Mouse (Mus musculus): ENCODE measurements at regions not wholly inside any gene's neighbourhood (a gene's known extent, or its start where the extent isn't known, plus 50 kb on each side); places are given as distances from the start of the nearest gene placed in this dataset.

DNA sequence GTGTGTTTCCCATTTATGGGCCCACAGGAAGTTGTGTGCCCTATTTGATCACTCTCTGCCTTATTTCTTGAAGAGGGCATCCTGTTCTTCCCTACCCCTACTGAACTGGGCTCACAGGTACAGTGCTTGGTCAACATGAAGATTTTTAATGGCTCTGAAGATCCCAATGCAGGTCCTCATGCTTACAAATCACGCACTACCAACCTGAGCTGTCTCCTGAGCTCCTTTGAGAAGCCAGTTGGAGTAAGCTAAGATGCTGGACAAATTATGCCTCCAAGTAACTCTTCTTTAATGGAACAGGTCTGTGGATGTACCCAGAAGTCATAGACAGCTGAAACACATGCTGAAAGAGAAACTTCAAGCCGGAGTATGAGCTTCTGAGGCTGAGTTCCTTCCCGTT, 2889.0 kb upstream of the Gm7489 start:
- no peaks in the 10 kb centered on the region for H3K27me3 ChIP-seq (replicated peaks)
- H3K9me3 ChIP-seq = no peaks in the 10 kb centered on the region
- no peaks in the 10 kb centered on the region for H3K36me3 ChIP-seq
- no peak overlapping the region for H3K27ac ChIP-seq
- ATAC-seq = no peak
- WGBS = 93% methylated on average over 3 of the region's 3 CpGs
- H3K9ac ChIP-seq = no peak overlapping the region
- H3K4me2 ChIP-seq (replicated peaks) = no peak overlapping the region
- no peak overlapping the region for H3K4me3 ChIP-seq (replicated peaks)
- no peaks in the 10 kb centered on the region for H3K4me1 ChIP-seq (replicated peaks)

DNA sequence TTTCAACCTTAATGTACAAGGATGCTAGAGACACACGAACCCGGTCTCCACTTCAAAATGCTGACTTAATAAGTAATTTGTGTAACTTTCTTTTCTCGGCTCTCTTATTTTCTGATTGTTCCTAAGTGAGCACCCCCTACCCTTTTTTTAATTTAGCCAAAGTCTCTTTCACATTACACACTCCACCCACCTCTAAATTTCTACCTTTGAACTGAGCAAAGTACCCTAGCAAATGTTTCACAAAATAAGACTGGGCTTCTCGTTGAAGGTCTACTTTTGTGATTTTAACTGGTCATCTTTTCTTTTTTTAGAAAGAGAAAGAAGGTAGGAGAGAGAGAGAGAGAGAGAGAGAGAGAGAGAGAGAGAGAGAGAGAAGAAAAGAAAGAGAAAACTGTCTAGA, 2888.4 kb upstream of the Gm7489 start:
- Histone ChIP-seq H3K9ac (no peak overlapping the region), H3K4me3 (replicated peaks) (no peak overlapping the region), H3K9me3 (no peaks in the 10 kb centered on the region), H3K27me3 (replicated peaks) (no peaks in the 10 kb centered on the region), H3K4me1 (replicated peaks) (no peaks in the 10 kb centered on the region), H3K4me2 (replicated peaks) (no peak overlapping the region), H3K27ac (no peak overlapping the region), H3K36me3 (no peaks in the 10 kb centered on the region)
- ATAC-seq = no peak
- WGBS = 90% methylated on average over 4 of the region's 4 CpGs

DNA sequence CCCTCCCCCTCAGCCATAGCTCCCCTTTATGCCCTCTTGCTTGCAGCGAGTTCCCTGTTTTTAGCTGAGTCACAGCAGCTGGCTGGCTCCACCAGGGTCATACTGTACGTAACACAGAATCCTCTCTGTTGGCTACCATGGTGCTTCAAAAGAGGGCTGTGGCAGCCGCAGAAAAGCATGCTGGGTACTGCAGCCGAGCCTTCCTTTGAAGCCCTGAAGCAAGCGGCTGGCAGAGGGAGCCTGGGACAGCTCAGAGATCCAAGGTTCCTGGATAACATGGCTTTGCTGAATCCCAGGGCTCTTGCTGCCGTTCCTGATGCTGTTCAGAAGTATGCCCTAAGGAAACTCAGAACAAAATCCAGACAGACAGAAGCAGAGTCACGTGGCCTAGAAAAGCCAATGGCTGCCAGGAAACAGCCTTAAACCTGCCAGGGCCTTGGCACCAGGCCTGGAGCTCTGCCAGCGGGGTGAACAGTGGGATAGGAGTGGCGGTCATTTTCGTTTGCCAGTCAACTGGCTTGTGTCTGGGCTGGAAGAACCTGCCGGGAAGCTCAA, 2887.4 kb upstream of the Gm7489 start:
- Histone ChIP-seq H3K36me3 (no peaks in the 10 kb centered on the region), H3K4me2 (replicated peaks) (0 out of 2 replicates have a peak overlapping the region, but pooled peaks have one; percentile 9), H3K9me3 (no peaks in the 10 kb centered on the region), H3K4me1 (replicated peaks) (no peaks in the 10 kb centered on the region), H3K4me3 (replicated peaks) (no peak overlapping the region), H3K27me3 (replicated peaks) (no peaks in the 10 kb centered on the region), H3K27ac (no peak overlapping the region), H3K9ac (no peak overlapping the region)
- ATAC-seq = peak; percentile 39; the same call in 1 of the 2 replicates
- 56% methylated on average over 11 of the region's 11 CpGs for WGBS

DNA sequence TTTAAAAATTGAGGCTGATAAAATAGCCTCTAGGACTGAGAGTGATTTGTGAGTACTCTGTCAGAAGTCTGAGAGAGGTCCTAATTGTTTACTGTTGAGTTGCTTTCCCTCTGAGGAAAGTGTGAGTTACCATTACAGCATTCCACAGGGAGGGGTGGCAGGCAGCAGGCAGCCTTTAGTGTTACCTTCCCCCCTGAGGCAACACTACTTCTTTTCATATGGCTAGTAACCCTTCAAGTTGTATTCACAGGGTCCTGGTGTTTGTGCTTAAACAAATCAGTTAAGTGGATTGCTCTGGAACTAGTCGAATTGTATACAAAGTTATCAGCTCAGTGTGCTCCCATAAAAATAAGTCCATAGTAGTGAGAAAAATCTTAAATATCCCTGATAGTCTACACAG, 2845.7 kb upstream of the Gm7489 start:
- Histone ChIP-seq H3K4me1 (replicated peaks) (no peaks in the 10 kb centered on the region), H3K27ac (no peak overlapping the region), H3K4me2 (replicated peaks) (no peak overlapping the region), H3K4me3 (replicated peaks) (no peak overlapping the region), H3K36me3 (no peaks in the 10 kb centered on the region), H3K27me3 (replicated peaks) (no peaks in the 10 kb centered on the region), H3K9ac (no peak overlapping the region), H3K9me3 (no peaks in the 10 kb centered on the region)
- no peak for ATAC-seq
- 8% methylated on average over 1 of the region's 1 CpGs for WGBS

DNA sequence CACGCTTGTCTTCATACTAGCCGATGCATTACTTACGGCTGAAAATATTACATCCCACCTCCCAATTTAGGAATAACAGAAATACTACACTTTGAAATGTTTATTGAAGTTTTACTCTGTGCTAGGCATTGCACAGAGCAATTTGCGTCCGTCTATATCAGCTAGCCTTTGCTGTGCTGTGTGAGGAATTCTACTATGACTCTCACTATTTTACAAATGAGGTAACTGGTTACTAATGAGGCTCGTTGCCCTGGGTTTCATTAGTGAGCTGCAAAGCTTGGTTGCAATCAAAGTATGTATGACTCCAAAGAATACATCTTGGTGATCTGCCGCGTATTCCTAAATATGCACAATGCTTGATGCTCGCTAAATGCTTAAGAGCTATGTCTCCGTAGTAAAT, 2814.2 kb upstream of the Gm7489 start:
- no peaks in the 10 kb centered on the region for H3K9me3 ChIP-seq
- H3K36me3 ChIP-seq = no peaks in the 10 kb centered on the region
- no peaks in the 10 kb centered on the region for H3K27me3 ChIP-seq (replicated peaks)
- ATAC-seq = no peak
- 84% methylated on average over 10 of the region's 10 CpGs for WGBS
- no peak overlapping the region for H3K27ac ChIP-seq
- no peak overlapping the region for H3K4me2 ChIP-seq (replicated peaks)
- H3K9ac ChIP-seq = no peak overlapping the region
- H3K4me3 ChIP-seq (replicated peaks) = no peak overlapping the region
- H3K4me1 ChIP-seq (replicated peaks) = no peaks in the 10 kb centered on the region

DNA sequence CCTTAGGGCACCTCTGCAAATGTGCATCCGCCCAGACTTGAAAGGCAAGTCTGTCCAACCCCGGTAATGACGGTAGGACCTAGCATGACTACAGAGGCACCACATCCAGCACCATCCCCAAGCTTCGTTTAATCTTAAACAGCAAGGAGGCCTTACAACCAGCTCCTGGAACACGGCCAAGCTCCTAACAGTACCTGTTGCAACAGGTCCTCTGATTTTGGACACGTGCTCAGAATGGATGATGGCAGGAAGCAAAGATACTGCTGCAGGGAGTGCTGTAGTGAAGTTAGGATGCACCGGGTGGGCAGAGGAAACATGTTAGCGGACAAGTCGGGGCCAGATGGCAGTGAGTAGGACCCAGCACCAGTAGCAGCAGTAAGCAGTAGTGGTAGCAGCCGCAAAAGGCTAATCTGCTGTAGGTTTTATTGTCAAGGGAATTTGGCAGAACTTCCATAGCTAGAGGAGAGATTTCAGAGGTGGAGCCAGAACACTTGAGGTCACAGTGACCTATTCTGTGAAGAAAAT, 2813.5 kb upstream of the Gm7489 start:
- no peak overlapping the region for H3K4me3 ChIP-seq (replicated peaks)
- H3K4me2 ChIP-seq (replicated peaks) = no peak overlapping the region
- no peak for ATAC-seq
- 75% methylated on average over 10 of the region's 10 CpGs for WGBS
- no peaks in the 10 kb centered on the region for H3K27me3 ChIP-seq (replicated peaks)
- no peak overlapping the region for H3K9ac ChIP-seq
- no peaks in the 10 kb centered on the region for H3K9me3 ChIP-seq
- H3K27ac ChIP-seq = no peak overlapping the region
- no peaks in the 10 kb centered on the region for H3K36me3 ChIP-seq
- H3K4me1 ChIP-seq (replicated peaks) = no peaks in the 10 kb centered on the region

DNA sequence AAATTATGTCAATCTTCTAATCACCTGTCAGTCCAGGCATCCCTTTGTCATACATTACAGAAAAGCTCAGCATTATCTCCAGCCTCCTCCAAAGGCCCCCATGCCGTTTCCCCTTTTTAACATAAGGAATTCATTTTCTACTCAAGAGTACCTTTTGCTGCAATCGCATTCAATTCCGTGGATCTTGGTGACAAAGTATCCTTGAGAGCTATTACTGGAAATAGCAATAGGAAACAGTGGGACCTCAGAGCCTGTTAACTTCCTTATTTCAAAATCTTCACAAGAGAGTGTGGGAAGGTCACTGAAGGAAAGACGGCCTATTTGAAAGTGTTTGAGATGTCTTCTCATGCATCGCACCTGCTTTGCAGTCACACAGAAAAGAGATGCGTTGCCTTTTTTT, 2811.0 kb upstream of the Gm7489 start:
- no peaks in the 10 kb centered on the region for H3K9me3 ChIP-seq
- no peaks in the 10 kb centered on the region for H3K4me1 ChIP-seq (replicated peaks)
- no peaks in the 10 kb centered on the region for H3K36me3 ChIP-seq
- no peak overlapping the region for H3K4me3 ChIP-seq (replicated peaks)
- H3K4me2 ChIP-seq (replicated peaks) = no peak overlapping the region
- WGBS = 80% methylated on average over 6 of the region's 6 CpGs
- H3K27me3 ChIP-seq (replicated peaks) = no peaks in the 10 kb centered on the region
- H3K27ac ChIP-seq = no peak overlapping the region
- no peak overlapping the region for H3K9ac ChIP-seq
- no peak for ATAC-seq

DNA sequence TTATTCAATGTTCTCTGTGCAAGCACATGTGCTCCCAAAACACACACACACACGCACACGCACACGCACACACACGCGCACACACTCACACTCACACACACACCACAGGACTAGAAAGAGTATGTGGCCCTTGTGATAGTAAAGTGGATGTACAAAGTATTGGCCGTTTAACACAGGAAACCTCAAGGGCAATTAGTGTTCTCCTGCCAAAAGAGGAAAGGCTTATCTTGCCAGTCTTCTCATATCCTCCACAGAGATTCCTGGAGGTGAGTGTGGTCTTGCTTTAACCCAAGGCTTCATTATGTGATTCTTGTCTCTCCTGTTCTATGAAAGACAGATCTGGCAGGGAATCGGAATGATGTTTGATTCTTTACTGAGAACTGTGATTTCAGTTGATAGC, 2810.5 kb upstream of the Gm7489 start:
- Histone ChIP-seq H3K27ac (no peak overlapping the region), H3K9me3 (no peaks in the 10 kb centered on the region), H3K4me2 (replicated peaks) (no peak overlapping the region), H3K36me3 (no peaks in the 10 kb centered on the region), H3K4me3 (replicated peaks) (no peak overlapping the region), H3K4me1 (replicated peaks) (no peaks in the 10 kb centered on the region), H3K9ac (no peak overlapping the region), H3K27me3 (replicated peaks) (no peaks in the 10 kb centered on the region)
- ATAC-seq = no peak
- WGBS = 88% methylated on average over 7 of the region's 7 CpGs

DNA sequence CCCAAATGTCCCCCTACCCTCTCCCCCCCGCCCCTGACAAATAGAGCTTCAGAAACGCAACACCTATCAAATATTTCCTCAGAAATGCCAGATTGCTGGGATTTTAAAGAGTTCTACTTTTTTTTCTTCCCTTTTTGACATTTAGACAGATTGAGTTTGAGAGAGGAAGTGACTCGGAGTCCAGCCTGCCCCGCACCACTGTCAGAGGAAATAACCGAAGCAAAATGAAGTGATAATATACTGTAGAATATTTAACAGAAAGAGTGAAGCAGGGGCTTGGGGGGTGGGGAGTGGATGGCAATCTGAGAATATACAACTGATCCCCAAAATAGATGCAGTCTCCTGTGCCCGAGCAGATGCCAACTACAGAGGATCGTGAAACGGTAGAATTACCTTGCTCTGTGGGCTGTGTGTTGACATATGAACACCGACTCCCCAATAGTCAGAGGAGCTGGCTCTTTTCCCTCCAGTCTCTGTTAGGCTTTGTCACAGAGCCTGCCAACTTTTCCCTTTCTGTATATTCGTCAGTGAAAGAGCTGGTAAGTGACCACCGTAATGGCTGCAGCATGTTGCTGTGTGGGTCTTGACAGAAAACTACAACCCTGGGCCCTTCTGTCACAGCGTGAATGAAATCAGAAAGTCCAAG, 2800.9 kb upstream of the Gm7489 start:
- no peaks in the 10 kb centered on the region for H3K27me3 ChIP-seq (replicated peaks)
- WGBS = 74% methylated on average over 12 of the region's 12 CpGs
- ATAC-seq = no peak
- no peak overlapping the region for H3K4me2 ChIP-seq (replicated peaks)
- H3K4me1 ChIP-seq (replicated peaks) = no peaks in the 10 kb centered on the region
- H3K4me3 ChIP-seq (replicated peaks) = no peak overlapping the region
- no peaks in the 10 kb centered on the region for H3K36me3 ChIP-seq
- no peak overlapping the region for H3K9ac ChIP-seq
- H3K27ac ChIP-seq = no peak overlapping the region
- H3K9me3 ChIP-seq = no peaks in the 10 kb centered on the region

DNA sequence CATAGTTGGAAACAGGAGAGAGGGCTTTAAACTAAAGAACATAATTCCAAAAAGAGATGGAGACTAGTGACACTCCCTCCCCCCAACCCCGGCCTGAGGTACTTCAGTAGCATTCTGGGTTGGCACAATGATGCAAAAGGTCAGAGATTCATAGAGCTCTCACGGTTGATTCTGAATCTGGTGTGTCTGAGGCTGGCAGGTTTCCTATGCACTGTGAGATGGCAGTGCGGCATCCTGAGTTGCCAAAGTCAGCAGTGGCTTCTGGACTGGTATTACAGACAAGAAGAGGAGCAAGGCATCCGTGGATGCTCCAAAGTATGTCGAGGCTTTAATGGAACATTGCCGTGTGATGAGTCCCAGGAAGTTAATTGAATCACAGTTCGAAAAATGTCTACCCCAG, 2791.8 kb upstream of the Gm7489 start:
- H3K9me3 ChIP-seq = no peaks in the 10 kb centered on the region
- no peak overlapping the region for H3K27ac ChIP-seq
- no peak overlapping the region for H3K9ac ChIP-seq
- no peak for ATAC-seq
- no peak overlapping the region for H3K4me2 ChIP-seq (replicated peaks)
- WGBS = 79% methylated on average over 7 of the region's 7 CpGs
- no peaks in the 10 kb centered on the region for H3K4me1 ChIP-seq (replicated peaks)
- H3K4me3 ChIP-seq (replicated peaks) = no peak overlapping the region
- no peaks in the 10 kb centered on the region for H3K27me3 ChIP-seq (replicated peaks)
- no peaks in the 10 kb centered on the region for H3K36me3 ChIP-seq

DNA sequence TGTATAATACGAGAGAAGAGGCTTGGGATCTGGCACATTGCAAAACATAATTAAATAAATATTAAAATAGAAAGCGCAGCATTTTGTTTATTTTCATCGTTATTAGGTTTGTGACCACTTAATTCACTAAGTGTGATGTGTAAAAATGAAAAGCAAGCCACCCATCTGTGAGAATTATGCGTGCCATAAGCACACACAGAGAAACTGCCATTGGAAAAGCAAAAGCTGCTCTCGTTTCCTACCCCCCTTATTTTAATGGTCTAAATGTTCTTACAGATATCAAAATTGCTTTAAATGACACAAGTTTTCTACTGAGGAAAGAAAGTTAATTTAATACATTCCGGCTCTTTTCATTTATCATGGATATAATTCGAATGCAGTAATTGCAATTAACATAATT, 2780.8 kb upstream of the Gm7489 start:
- 69% methylated on average over 7 of the region's 7 CpGs for WGBS
- Histone ChIP-seq H3K4me3 (replicated peaks) (no peak overlapping the region), H3K27me3 (replicated peaks) (no peaks in the 10 kb centered on the region), H3K4me2 (replicated peaks) (peak overlapping the region; percentile 42; the same call in 1 of the 2 replicates), H3K4me1 (replicated peaks) (no peaks in the 10 kb centered on the region), H3K9ac (no peak overlapping the region), H3K36me3 (no peaks in the 10 kb centered on the region), H3K9me3 (no peaks in the 10 kb centered on the region), H3K27ac (no peak overlapping the region)
- no peak for ATAC-seq

DNA sequence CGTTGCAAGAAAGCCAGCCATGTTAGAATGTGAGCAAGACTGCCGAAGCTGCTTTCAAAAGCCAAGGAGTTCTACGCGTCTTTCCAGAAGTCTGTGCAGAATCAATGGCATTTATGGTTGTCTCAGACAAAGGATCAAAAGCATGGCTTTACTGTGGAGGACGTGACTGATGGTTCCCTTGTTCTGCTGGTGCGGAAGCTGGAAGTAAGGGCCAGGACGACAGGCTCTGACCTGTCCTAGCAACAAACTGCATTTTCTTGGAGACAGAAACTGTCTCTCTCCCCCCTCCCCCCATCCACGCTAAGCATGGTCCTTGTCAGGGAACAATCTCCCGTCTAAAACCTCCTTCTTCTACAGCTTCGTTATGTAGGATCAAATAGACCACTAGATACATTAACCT, 2780.3 kb upstream of the Gm7489 start:
- Histone ChIP-seq H3K9ac (no peak overlapping the region), H3K27ac (no peak overlapping the region), H3K9me3 (no peaks in the 10 kb centered on the region), H3K27me3 (replicated peaks) (no peaks in the 10 kb centered on the region), H3K4me3 (replicated peaks) (no peak overlapping the region), H3K4me1 (replicated peaks) (no peaks in the 10 kb centered on the region), H3K36me3 (no peaks in the 10 kb centered on the region), H3K4me2 (replicated peaks) (peak overlapping the region; percentile 42)
- whole genome bisulfite sequencing = 14% methylated on average over 10 of the region's 10 CpGs
- ATAC-seq = no peak

DNA sequence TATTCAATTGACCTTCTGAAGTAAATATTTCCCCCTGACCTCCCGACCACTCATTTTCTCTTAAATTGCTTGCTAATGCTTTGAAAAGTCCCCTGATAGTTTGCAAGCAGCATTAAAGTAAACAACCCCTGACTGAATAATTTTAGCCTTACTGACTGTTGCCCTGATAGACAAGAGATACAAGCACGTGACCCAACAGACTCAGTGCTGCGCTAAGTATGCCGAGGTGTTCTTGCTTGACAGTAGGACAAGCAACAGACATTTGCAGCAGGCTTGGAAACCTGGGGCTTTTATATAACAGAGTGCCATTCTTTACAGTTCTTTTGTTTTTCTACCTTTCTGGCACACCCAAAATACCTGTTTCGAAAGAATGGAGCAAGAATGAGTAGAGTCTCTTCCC, 2779.9 kb upstream of the Gm7489 start:
- Histone ChIP-seq H3K9me3 (no peaks in the 10 kb centered on the region), H3K36me3 (no peaks in the 10 kb centered on the region), H3K27me3 (replicated peaks) (no peaks in the 10 kb centered on the region), H3K4me1 (replicated peaks) (no peaks in the 10 kb centered on the region), H3K9ac (no peak overlapping the region), H3K4me2 (replicated peaks) (peak overlapping the region; percentile 42), H3K27ac (no peak overlapping the region), H3K4me3 (replicated peaks) (no peak overlapping the region)
- ATAC-seq = no peak
- 48% methylated on average over 5 of the region's 5 CpGs for WGBS

Data from intestine, embryonic 15.5 days (tissue).